Mouse (Mus musculus): ENCODE measurements around the gene Ube2e1.
A peak's percentile ranks its signal among the peaks of the same experiment; 100 is the strongest.

Gene Ube2e1

GRCm38 (mm10) chr14:18331693-18332131 lies at the start of gene Ube2e1:
Ube2e1 (minus strand) TSS chr14:18331859.
- DNase-seq = peak; percentile 74

GRCm38 (mm10) chr14:18379841-18380240 lies 48.2 kb upstream of the Ube2e1 start:
- no peak for DNase-seq

- no peak for DNase-seq
Measured at GRCm38 (mm10) chr14:18377944-18378575, 46.4 kb upstream of the Ube2e1 start.

- DNase-seq = no peak
Measured at GRCm38 (mm10) chr14:18376206-18376605, 44.5 kb upstream of the Ube2e1 start.

GRCm38 (mm10) chr14:18373758-18374405 lies 42.2 kb upstream of the Ube2e1 start:
- no peak for DNase-seq

GRCm38 (mm10) chr14:18372761-18373610 lies 41.3 kb upstream of the Ube2e1 start:
- DNase-seq = no peak

- no peak for DNase-seq
Measured at GRCm38 (mm10) chr14:18369031-18369430, 37.4 kb upstream of the Ube2e1 start.

- no peak for DNase-seq
Measured at GRCm38 (mm10) chr14:18367025-18367424, 35.4 kb upstream of the Ube2e1 start.

GRCm38 (mm10) chr14:18364321-18364720 lies 32.7 kb upstream of the Ube2e1 start:
- no peak for DNase-seq

GRCm38 (mm10) chr14:18356442-18356841 lies 24.8 kb upstream of the Ube2e1 start:
- DNase-seq = no peak

GRCm38 (mm10) chr14:18355514-18356190 lies 24.0 kb upstream of the Ube2e1 start:
- no peak for DNase-seq

GRCm38 (mm10) chr14:18353525-18353924 lies 21.9 kb upstream of the Ube2e1 start:
- DNase-seq = no peak

GRCm38 (mm10) chr14:18352934-18353333 lies 21.3 kb upstream of the Ube2e1 start:
- DNase-seq = no peak

GRCm38 (mm10) chr14:18350680-18351079 lies 19.0 kb upstream of the Ube2e1 start:
- no peak for DNase-seq

GRCm38 (mm10) chr14:18349871-18350270 lies 18.2 kb upstream of the Ube2e1 start:
- DNase-seq = no peak

- DNase-seq = no peak
Measured at GRCm38 (mm10) chr14:18343589-18343988, 11.9 kb upstream of the Ube2e1 start.

GRCm38 (mm10) chr14:18342749-18343148 lies 11.1 kb upstream of the Ube2e1 start:
- DNase-seq = no peak

GRCm38 (mm10) chr14:18341088-18341487 lies 9.4 kb upstream of the Ube2e1 start:
- no peak for DNase-seq

- DNase-seq = no peak
Measured at GRCm38 (mm10) chr14:18336106-18336505, 4.4 kb upstream of the Ube2e1 start.

GRCm38 (mm10) chr14:18330789-18331692 lies 618 bp downstream of the Ube2e1 start:
- DNase-seq = peak; percentile 38

GRCm38 (mm10) chr14:18326968-18327672 lies 4.5 kb downstream of the Ube2e1 start:
- DNase-seq = peak; percentile 23
